Mouse (Mus musculus): Measurements from ENCODE around the gene Tvp23b. TPM values are rescaled to one million over a fixed set of nuclear protein-coding genes. Genes with fewer than 3 reads are reported as not detected.

Gene Tvp23b
- polyA plus RNA-seq, 1 experiment from 2014 or later: 64.9 TPM

- H3K4me2 ChIP-seq (replicated peaks; ENCODE audit: low read depth, low read length): no peak overlapping the region
- no peak for ATAC-seq (ENCODE audit: insufficient number of reproducible peaks, insufficient read depth, low FRiP score, low read depth)
- 66% methylated on average over 3 of the region's 3 CpGs for WGBS
- no peaks in the 10 kb centered on the region for H3K36me3 ChIP-seq (ENCODE audit: control insufficient read depth, insufficient read depth, low read length)
- H3K4me1 ChIP-seq (ENCODE audit: control insufficient read depth, insufficient read depth, low read length): no peaks in the 10 kb centered on the region
- H3K4me3 ChIP-seq (ENCODE audit: low read depth, low read length): no peak overlapping the region
- no peaks in the 10 kb centered on the region for H3K9me3 ChIP-seq (ENCODE audit: control insufficient read depth, low read depth, low read length)
- H3K27ac ChIP-seq (ENCODE audit: low read length): no peak overlapping the region
- no peaks in the 10 kb centered on the region for H3K27me3 ChIP-seq (ENCODE audit: control insufficient read depth, insufficient read depth, low read length)
- no peak overlapping the region for H3K9ac ChIP-seq (replicated peaks; ENCODE audit: low read depth, low read length)
Measured at GRCm38 (mm10) chr11:62909720-62910306, 30.6 kb downstream of the Tvp23b start.

- H3K4me2 ChIP-seq (replicated peaks; ENCODE audit: low read depth, low read length): no peak overlapping the region
- 61% methylated on average over 8 of the region's 8 CpGs for WGBS
Measured at GRCm38 (mm10) chr11:62911362-62911761, 32.1 kb downstream of the Tvp23b start.

DNA sequence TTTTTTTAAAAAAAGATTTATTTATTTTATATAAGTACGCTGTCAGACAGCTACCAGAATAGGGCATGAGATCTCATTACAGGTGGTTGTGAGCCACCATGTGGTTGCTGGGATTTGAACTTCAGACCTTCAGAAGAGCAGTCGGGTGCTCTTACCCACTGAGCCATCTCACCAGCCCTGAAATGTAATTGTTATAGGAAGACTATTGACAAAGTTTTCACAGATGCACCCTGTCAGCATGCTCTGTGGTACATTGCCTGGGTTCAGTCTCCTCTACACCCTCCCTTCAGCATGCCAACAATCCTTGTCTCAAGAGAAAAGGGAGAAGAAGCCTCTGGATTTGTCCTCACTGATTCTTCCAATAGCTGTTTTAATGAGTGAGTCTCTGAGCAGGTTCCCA lies 33.9 kb downstream of the Tvp23b start:
- 88% methylated on average over 2 of the region's 2 CpGs for WGBS
- Histone ChIP-seq H3K9me3 (ENCODE audit: control insufficient read depth, low read depth, low read length) (no peaks in the 10 kb centered on the region), H3K27me3 (ENCODE audit: control insufficient read depth, insufficient read depth, low read length) (no peaks in the 10 kb centered on the region), H3K27ac (ENCODE audit: low read length) (no peak overlapping the region), H3K4me1 (ENCODE audit: control insufficient read depth, insufficient read depth, low read length) (no peaks in the 10 kb centered on the region), H3K36me3 (ENCODE audit: control insufficient read depth, insufficient read depth, low read length) (no peaks in the 10 kb centered on the region), H3K4me3 (ENCODE audit: low read depth, low read length) (no peak overlapping the region), H3K9ac (replicated peaks; ENCODE audit: low read depth, low read length) (no peak overlapping the region), H3K4me2 (replicated peaks; ENCODE audit: low read depth, low read length) (no peak overlapping the region)
- no peak for ATAC-seq (ENCODE audit: insufficient number of reproducible peaks, insufficient read depth, low FRiP score, low read depth)

More at GRCm38 (mm10) chr11:62911362-62911761, 32.1 kb downstream of the Tvp23b start:
- H3K9me3 ChIP-seq (ENCODE audit: control insufficient read depth, low read depth, low read length): no peaks in the 10 kb centered on the region
- no peak for ATAC-seq (ENCODE audit: insufficient number of reproducible peaks, insufficient read depth, low FRiP score, low read depth)
- no peaks in the 10 kb centered on the region for H3K27me3 ChIP-seq (ENCODE audit: control insufficient read depth, insufficient read depth, low read length)
- no peak overlapping the region for H3K4me3 ChIP-seq (ENCODE audit: low read depth, low read length)
- no peaks in the 10 kb centered on the region for H3K36me3 ChIP-seq (ENCODE audit: control insufficient read depth, insufficient read depth, low read length)
- H3K9ac ChIP-seq (replicated peaks; ENCODE audit: low read depth, low read length): no peak overlapping the region
- no peak overlapping the region; the same call in 1 of the 2 replicates for H3K27ac ChIP-seq (ENCODE audit: low read length)
- H3K4me1 ChIP-seq (ENCODE audit: control insufficient read depth, insufficient read depth, low read length): no peaks in the 10 kb centered on the region

- no peak for ATAC-seq (ENCODE audit: insufficient number of reproducible peaks, insufficient read depth, low FRiP score, low read depth)
- H3K27me3 ChIP-seq (ENCODE audit: control insufficient read depth, insufficient read depth, low read length): no peaks in the 10 kb centered on the region
- no peaks in the 10 kb centered on the region for H3K4me1 ChIP-seq (ENCODE audit: control insufficient read depth, insufficient read depth, low read length)
- no peak overlapping the region for H3K27ac ChIP-seq (ENCODE audit: low read length)
- no peak overlapping the region for H3K9ac ChIP-seq (replicated peaks; ENCODE audit: low read depth, low read length)
- H3K4me2 ChIP-seq (replicated peaks; ENCODE audit: low read depth, low read length): no peak overlapping the region
- no peaks in the 10 kb centered on the region for H3K9me3 ChIP-seq (ENCODE audit: control insufficient read depth, low read depth, low read length)
- no peak overlapping the region for H3K4me3 ChIP-seq (ENCODE audit: low read depth, low read length)
- H3K36me3 ChIP-seq (ENCODE audit: control insufficient read depth, insufficient read depth, low read length): no peaks in the 10 kb centered on the region
- WGBS: 63% methylated on average over 6 of the region's 6 CpGs
Measured at GRCm38 (mm10) chr11:62914532-62914931, 35.3 kb downstream of the Tvp23b start.

GRCm38 (mm10) chr11:62915486-62915885 lies 36.2 kb downstream of the Tvp23b start:
- Histone ChIP-seq H3K4me2 (replicated peaks; ENCODE audit: low read depth, low read length) (no peak overlapping the region), H3K4me3 (ENCODE audit: low read depth, low read length) (no peak overlapping the region), H3K27ac (ENCODE audit: low read length) (no peak overlapping the region), H3K9me3 (ENCODE audit: control insufficient read depth, low read depth, low read length) (no peaks in the 10 kb centered on the region), H3K27me3 (ENCODE audit: control insufficient read depth, insufficient read depth, low read length) (no peaks in the 10 kb centered on the region), H3K9ac (replicated peaks; ENCODE audit: low read depth, low read length) (no peak overlapping the region), H3K36me3 (ENCODE audit: control insufficient read depth, insufficient read depth, low read length) (no peaks in the 10 kb centered on the region), H3K4me1 (ENCODE audit: control insufficient read depth, insufficient read depth, low read length) (peaks cover 4% of the 10 kb centered on the region; the same call in 1 of the 2 replicates)
- no peak for ATAC-seq (ENCODE audit: insufficient number of reproducible peaks, insufficient read depth, low FRiP score, low read depth)
- WGBS: 51% methylated on average over 2 of the region's 2 CpGs

DNA sequence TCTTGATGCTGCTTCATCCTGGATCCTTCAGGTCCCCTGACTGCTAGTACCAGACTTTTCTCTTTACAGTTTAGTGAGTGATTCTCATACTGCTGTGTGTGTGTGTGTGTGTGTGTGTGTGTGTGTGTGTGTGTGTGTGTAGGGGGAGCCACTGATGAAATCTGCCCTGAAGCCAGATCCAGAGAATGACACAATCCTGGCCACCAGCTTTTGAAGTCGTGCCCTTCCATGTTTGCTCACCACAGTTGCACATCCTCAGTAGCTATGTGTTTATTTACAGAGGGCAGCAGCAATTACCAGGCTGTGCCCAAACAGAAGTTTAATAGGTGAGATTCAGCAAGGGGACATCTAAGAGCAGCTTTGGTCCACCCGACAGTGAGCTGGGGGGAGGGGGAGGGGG lies 37.5 kb downstream of the Tvp23b start:
- Histone ChIP-seq H3K9ac (replicated peaks; ENCODE audit: low read depth, low read length) (no peak overlapping the region), H3K4me2 (replicated peaks; ENCODE audit: low read depth, low read length) (no peak overlapping the region), H3K27me3 (ENCODE audit: control insufficient read depth, insufficient read depth, low read length) (no peaks in the 10 kb centered on the region), H3K36me3 (ENCODE audit: control insufficient read depth, insufficient read depth, low read length) (no peaks in the 10 kb centered on the region), H3K9me3 (ENCODE audit: control insufficient read depth, low read depth, low read length) (no peaks in the 10 kb centered on the region), H3K4me1 (ENCODE audit: control insufficient read depth, insufficient read depth, low read length) (peaks cover 4% of the 10 kb centered on the region; the same call in 1 of the 2 replicates), H3K27ac (ENCODE audit: low read length) (no peak overlapping the region), H3K4me3 (ENCODE audit: low read depth, low read length) (no peak overlapping the region)
- no peak for ATAC-seq (ENCODE audit: insufficient number of reproducible peaks, insufficient read depth, low FRiP score, low read depth)
- WGBS: 22% methylated on average over 2 of the region's 2 CpGs

- Histone ChIP-seq H3K4me2 (replicated peaks; ENCODE audit: low read depth, low read length) (peak overlapping the region; percentile 37; the same call in 1 of the 2 replicates), H3K4me3 (ENCODE audit: low read depth, low read length) (no peak overlapping the region)
Measured at GRCm38 (mm10) chr11:62919946-62920742, 40.9 kb downstream of the Tvp23b start.

GRCm38 (mm10) chr11:62920743-62921050 lies 41.4 kb downstream of the Tvp23b start:
- Histone ChIP-seq H3K4me3 (ENCODE audit: low read depth, low read length) (peak overlapping the region; percentile 11; the same call in 1 of the 2 replicates), H3K9ac (replicated peaks; ENCODE audit: low read depth, low read length) (no peak overlapping the region; the same call in 1 of the 2 replicates), H3K27me3 (ENCODE audit: control insufficient read depth, insufficient read depth, low read length) (no peaks in the 10 kb centered on the region), H3K36me3 (ENCODE audit: control insufficient read depth, insufficient read depth, low read length) (no peaks in the 10 kb centered on the region), H3K9me3 (ENCODE audit: control insufficient read depth, low read depth, low read length) (no peaks in the 10 kb centered on the region), H3K4me2 (replicated peaks; ENCODE audit: low read depth, low read length) (peak overlapping the region; percentile 37; the same call in 1 of the 2 replicates), H3K4me1 (ENCODE audit: control insufficient read depth, insufficient read depth, low read length) (peaks cover 4% of the 10 kb centered on the region; the same call in 1 of the 2 replicates), H3K27ac (ENCODE audit: low read length) (peak overlapping the region; percentile 92; the same call in 1 of the 2 replicates)
- WGBS: 20% methylated on average over 6 of the region's 6 CpGs
- no peak for ATAC-seq (ENCODE audit: insufficient number of reproducible peaks, insufficient read depth, low FRiP score, low read depth)

More at GRCm38 (mm10) chr11:62919946-62920742, 40.9 kb downstream of the Tvp23b start:
- Histone ChIP-seq H3K27me3 (ENCODE audit: control insufficient read depth, insufficient read depth, low read length) (no peaks in the 10 kb centered on the region), H3K36me3 (ENCODE audit: control insufficient read depth, insufficient read depth, low read length) (no peaks in the 10 kb centered on the region), H3K9ac (replicated peaks; ENCODE audit: low read depth, low read length) (no peak overlapping the region; the same call in 1 of the 2 replicates), H3K9me3 (ENCODE audit: control insufficient read depth, low read depth, low read length) (no peaks in the 10 kb centered on the region), H3K27ac (ENCODE audit: low read length) (peak overlapping the region; percentile 35; the same call in 1 of the 2 replicates), H3K4me1 (ENCODE audit: control insufficient read depth, insufficient read depth, low read length) (peaks cover 4% of the 10 kb centered on the region; the same call in 1 of the 2 replicates)
- WGBS: 61% methylated on average over 6 of the region's 6 CpGs
- ATAC-seq (ENCODE audit: insufficient number of reproducible peaks, insufficient read depth, low FRiP score, low read depth): no peak

Data from stomach, embryonic 14.5 days (tissue).